Mouse (Mus musculus) heart, embryonic 11.5 days (tissue): ENCODE results near the gene Ano6. TPM values are rescaled to one million over a fixed set of nuclear protein-coding genes. Genes with fewer than 3 reads are reported as not detected.
A peak's percentile ranks its signal among the peaks of the same experiment; 100 is the strongest.

Experiments
- ATAC-seq: fragments of 200-750 bp; cut with Nextera tagmentation; replicated peaks from 2 replicates; pipeline ENCODE4 v1.8.0; 2017; ENCODE audit warnings: moderate library complexity; ENCODE audit not compliant: insufficient number of reproducible peaks, low FRiP score, low TSS enrichment
- H3K27ac ChIP-seq: fragments of 300-500 bp; sonication (generic); 2 replicates; pipeline ENCODE4 v1.5.1; 2014; ENCODE audit warnings: mild to moderate bottlenecking, low read depth, low read length
- H3K27me3 ChIP-seq: fragments of 300-500 bp; sonication (generic); 2 replicates; pipeline ENCODE4 v1.6.1; 2014; ENCODE audit warnings: mild to moderate bottlenecking, low read length, mixed read lengths; ENCODE audit not compliant: control insufficient read depth, insufficient read depth
- H3K36me3 ChIP-seq: fragments of 300-500 bp; sonication (generic); 2 replicates; pipeline ENCODE4 v1.6.1; 2014; ENCODE audit warnings: mild to moderate bottlenecking, low read length, moderate library complexity, mixed read lengths; ENCODE audit not compliant: control insufficient read depth, insufficient read depth
- H3K4me1 ChIP-seq: fragments of 300-500 bp; sonication (generic); 2 replicates; pipeline ENCODE4 v1.6.1; 2014; ENCODE audit warnings: low read length; ENCODE audit not compliant: control insufficient read depth, insufficient read depth
- H3K4me2 ChIP-seq: fragments of 300-500 bp; sonication (generic); 2 replicates; pipeline ENCODE4 v1.6.1; 2014; ENCODE audit warnings: mild to moderate bottlenecking, moderate library complexity
- H3K4me3 ChIP-seq: fragments of 300-500 bp; sonication (generic); 2 replicates; pipeline ENCODE4 v1.5.1; 2014; ENCODE audit warnings: low read depth, low read length
- H3K9ac ChIP-seq: fragments of 300-500 bp; sonication (generic); 2 replicates; pipeline ENCODE4 v1.6.1; 2014; ENCODE audit warnings: mild to moderate bottlenecking, low read depth, low read length, moderate library complexity
- H3K9me3 ChIP-seq: fragments of 300-500 bp; sonication (generic); replicated peaks from 2 replicates; pipeline ENCODE4 v1.6.1; 2016; ENCODE audit warnings: low read length; ENCODE audit not compliant: control insufficient read depth
- whole genome bisulfite sequencing: fragments of 180-500 bp; shearing (Covaris S2); extraction: QIAGEN DNeasy Blood & Tissue Kit; methylation state at CpG from one replicate; pipeline ENCODE4 v1.1.7; 2014; ENCODE audit not compliant: insufficient replicate concordance; 5-methylcytosine and 5-hydroxymethylcytosine counted together
- polyA plus RNA-seq: library from polyadenylated mRNA; unstranded; fragments of >200 nt; fragmentation: Nextera tagmentation; extraction: Ambion mirVana; gene quantifications from 2 replicates; pipeline ENCODE4 v1.2.1, GENCODE M21; 2014

Ano6 gene
- polyA plus RNA-seq, 1 experiment from 2014 or later, result 40.9 TPM

GRCm38 (mm10) chr15:95836077-95836476 is 45.4 kb downstream of the Ano6 start:
- Histone ChIP-seq H3K27ac (peak overlapping the region; percentile 81), H3K9me3 (no peaks in the 10 kb centered on the region), H3K4me3 (no peak overlapping the region), H3K4me1 (peaks cover 42% of the 10 kb centered on the region), H3K9ac (no peak overlapping the region), H3K27me3 (no peaks in the 10 kb centered on the region), H3K4me2 (no peak overlapping the region), H3K36me3 (no peaks in the 10 kb centered on the region)
- no peak for ATAC-seq
- 49% methylated on average over 4 of the region's 4 CpGs for WGBS

- ATAC-seq, result no peak
These were observed 46.2 kb downstream of the Ano6 start for GRCm38 (mm10) chr15:95836646-95837434.

GRCm38 (mm10) chr15:95837570-95837969 is 46.9 kb downstream of the Ano6 start:
- H3K4me3 ChIP-seq, result no peak overlapping the region
- 55% methylated on average over 1 of the region's 1 CpGs for WGBS
- H3K4me1 ChIP-seq, result peaks cover 47% of the 10 kb centered on the region
- H3K27me3 ChIP-seq, result no peaks in the 10 kb centered on the region
- H3K36me3 ChIP-seq, result no peaks in the 10 kb centered on the region
- H3K4me2 ChIP-seq, result peak overlapping the region; percentile 47; the same call in 1 of the 2 replicates
- H3K27ac ChIP-seq, result peak overlapping the region; percentile 81
- no peak overlapping the region for H3K9ac ChIP-seq
- no peak for ATAC-seq
- no peaks in the 10 kb centered on the region for H3K9me3 ChIP-seq

More at GRCm38 (mm10) chr15:95836646-95837434, 46.2 kb downstream of the Ano6 start:
- 44% methylated on average over 13 of the region's 13 CpGs for WGBS
- H3K27ac ChIP-seq, result peak overlapping the region; percentile 81
- no peaks in the 10 kb centered on the region for H3K27me3 ChIP-seq
- no peak overlapping the region for H3K4me3 ChIP-seq
- peaks cover 42% of the 10 kb centered on the region for H3K4me1 ChIP-seq
- H3K9ac ChIP-seq, result peak overlapping the region; percentile 49; the same call in 1 of the 2 replicates
- H3K36me3 ChIP-seq, result no peaks in the 10 kb centered on the region
- H3K4me2 ChIP-seq, result peak overlapping the region; percentile 47
- H3K9me3 ChIP-seq, result no peaks in the 10 kb centered on the region

GRCm38 (mm10) chr15:95838171-95839020 is 47.8 kb downstream of the Ano6 start:
- Histone ChIP-seq H3K4me1 (peaks cover 51% of the 10 kb centered on the region), H3K4me3 (no peak overlapping the region), H3K36me3 (no peaks in the 10 kb centered on the region), H3K9ac (0 out of 2 replicates have a peak overlapping the region, but pooled peaks have one; percentile 16), H3K27ac (peak overlapping the region; percentile 81; the same call in 1 of the 2 replicates), H3K27me3 (no peaks in the 10 kb centered on the region), H3K4me2 (no peak overlapping the region), H3K9me3 (no peaks in the 10 kb centered on the region)
- WGBS, result 64% methylated on average over 11 of the region's 11 CpGs
- no peak for ATAC-seq

GRCm38 (mm10) chr15:95839789-95840188 is 49.1 kb downstream of the Ano6 start:
- Histone ChIP-seq H3K4me3 (no peak overlapping the region), H3K27ac (no peak overlapping the region), H3K4me2 (0 out of 2 replicates have a peak overlapping the region, but pooled peaks have one; percentile 8), H3K4me1 (peaks cover 58% of the 10 kb centered on the region), H3K9me3 (no peaks in the 10 kb centered on the region), H3K36me3 (no peaks in the 10 kb centered on the region), H3K27me3 (no peaks in the 10 kb centered on the region), H3K9ac (no peak overlapping the region)
- peak; percentile 66 for ATAC-seq
- WGBS, result 44% methylated on average over 3 of the region's 3 CpGs

GRCm38 (mm10) chr15:95843183-95843949 is 52.7 kb downstream of the Ano6 start:
- Histone ChIP-seq H3K36me3 (no peaks in the 10 kb centered on the region), H3K4me1 (peaks cover 29% of the 10 kb centered on the region), H3K9me3 (no peaks in the 10 kb centered on the region), H3K27me3 (no peaks in the 10 kb centered on the region), H3K27ac (no peak overlapping the region), H3K9ac (no peak overlapping the region), H3K4me3 (no peak overlapping the region), H3K4me2 (no peak overlapping the region)
- no peak for ATAC-seq
- 70% methylated on average over 18 of the region's 18 CpGs for WGBS

- Histone ChIP-seq H3K27me3 (no peaks in the 10 kb centered on the region), H3K4me2 (no peak overlapping the region), H3K4me1 (peaks cover 27% of the 10 kb centered on the region), H3K4me3 (no peak overlapping the region), H3K27ac (no peak overlapping the region), H3K9me3 (no peaks in the 10 kb centered on the region), H3K36me3 (no peaks in the 10 kb centered on the region), H3K9ac (no peak overlapping the region)
- WGBS, result 37% methylated on average over 2 of the region's 2 CpGs
- no peak for ATAC-seq
These were observed 53.8 kb downstream of the Ano6 start for GRCm38 (mm10) chr15:95844412-95844811.

- ATAC-seq, result no peak
- WGBS, result 86% methylated on average over 5 of the region's 5 CpGs
These were observed 55.5 kb downstream of the Ano6 start for GRCm38 (mm10) chr15:95846102-95846501.

More at GRCm38 (mm10) chr15:95846102-95846501, 55.5 kb downstream of the Ano6 start:
- Histone ChIP-seq H3K4me3 (no peak overlapping the region), H3K4me1 (peaks cover 18% of the 10 kb centered on the region), H3K4me2 (no peak overlapping the region), H3K9me3 (no peaks in the 10 kb centered on the region), H3K36me3 (no peaks in the 10 kb centered on the region), H3K27ac (no peak overlapping the region), H3K9ac (no peak overlapping the region), H3K27me3 (no peaks in the 10 kb centered on the region)
